Mouse (Mus musculus) 3134 (cell line): ENCODE measurements at regions not wholly inside any gene's neighbourhood (a gene's known extent, or its start where the extent isn't known, plus 50 kb on each side); places are given as distances from the start of the nearest gene placed in this dataset.

ENCODE experiments used
- DNase-seq: peaks from one replicate; pipeline ENCODE4 v3.0.0-alpha.2; 2011; ENCODE audit warnings: low spot score; ENCODE audit not compliant: insufficient read length; ENCODE audit errors: extremely low read depth

DNA sequence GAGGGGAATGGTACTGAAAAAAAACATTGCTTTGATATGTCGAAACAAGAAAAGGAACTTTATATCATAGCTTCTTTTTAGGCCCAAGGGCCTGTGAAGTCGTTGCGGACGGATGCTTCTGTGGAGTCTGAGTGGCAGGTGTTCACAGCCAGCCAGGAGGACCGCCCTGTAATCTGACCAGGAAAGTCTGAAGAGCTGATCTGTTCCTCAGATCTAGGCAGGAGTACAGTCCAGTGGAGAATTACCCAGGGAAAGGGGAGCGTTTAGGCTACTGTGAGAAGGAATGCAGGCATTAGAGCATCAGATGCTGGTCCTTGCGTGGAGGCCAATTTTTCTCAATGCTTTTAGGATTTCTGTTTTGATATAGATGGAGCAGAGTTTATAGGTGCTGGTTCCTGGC, 306.1 kb upstream of the Ddhd1 start:
- DNase-seq: no peak

DNA sequence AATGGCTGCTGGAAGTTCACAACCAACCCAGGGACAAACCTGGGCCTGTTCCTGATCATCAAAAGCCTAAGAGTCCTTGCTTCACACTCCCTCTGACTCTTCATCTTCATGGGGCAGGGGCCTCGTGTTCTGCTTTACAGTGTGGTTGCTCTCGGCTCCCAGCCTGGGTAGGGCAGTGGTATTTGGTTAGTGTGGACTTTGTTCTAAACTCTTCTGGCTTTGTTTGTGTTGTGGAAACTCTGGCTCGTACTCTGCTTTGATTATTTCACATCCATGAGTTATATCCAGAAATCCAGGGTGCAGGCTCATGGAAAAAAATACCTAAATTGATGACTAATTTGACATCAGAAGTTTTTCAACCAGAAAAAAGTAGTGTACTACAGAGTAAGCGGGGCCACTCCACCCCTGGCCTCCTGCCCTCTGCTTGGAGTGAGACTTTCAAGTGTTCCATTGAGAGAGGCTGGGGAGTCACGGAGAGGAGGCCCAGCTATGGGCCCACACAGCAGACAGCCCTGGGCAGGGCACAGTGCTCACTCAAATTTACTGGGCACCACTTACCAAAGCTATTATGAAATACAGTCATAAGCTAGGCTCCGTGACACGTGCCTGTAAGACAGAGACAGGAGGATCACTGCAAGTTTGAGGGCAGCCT, 325.4 kb upstream of the Ddhd1 start:
- no peak for DNase-seq

- DNase-seq: no peak
These were observed 326.4 kb upstream of the Ddhd1 start for GRCm38 (mm10) chr14:45984135-45984892.

DNA sequence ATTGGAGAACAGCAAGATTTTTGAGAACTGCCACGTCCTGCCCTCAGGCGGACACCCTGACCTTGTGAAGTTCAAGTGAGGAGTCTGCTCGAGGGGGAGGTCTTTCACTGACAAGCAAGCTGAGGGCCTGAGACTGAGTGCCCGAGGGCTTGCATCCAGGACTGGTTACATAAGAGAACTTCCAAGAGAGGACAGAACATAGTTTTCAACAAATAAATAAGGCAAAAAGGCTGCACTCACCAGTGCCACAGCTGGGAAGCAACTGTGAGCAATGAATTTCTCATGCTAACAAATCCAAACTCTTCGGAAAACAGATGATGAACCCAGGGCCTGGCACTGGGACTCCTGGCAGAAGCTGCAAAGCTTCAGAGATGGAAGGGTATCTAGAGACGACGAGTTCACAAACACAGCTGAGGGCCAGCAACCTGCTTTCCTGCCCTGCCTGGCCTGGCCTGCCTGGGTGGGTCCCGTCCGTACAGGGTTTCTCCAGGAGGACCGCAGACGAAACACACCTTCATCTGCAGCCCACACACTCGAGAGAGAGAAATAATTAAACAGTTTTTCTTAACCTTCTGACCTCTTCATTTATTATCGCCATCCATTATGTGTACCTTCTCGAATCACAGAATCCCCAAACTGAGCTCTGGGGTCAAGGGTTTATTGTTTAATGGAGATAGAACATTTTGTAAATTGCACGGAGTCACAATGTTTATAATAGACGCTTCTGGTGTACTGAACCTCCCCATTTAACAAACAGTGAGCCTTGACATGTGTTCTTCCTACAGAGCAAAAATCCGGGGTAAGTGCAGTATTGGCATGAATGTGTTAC, 334.3 kb upstream of the Ddhd1 start:
- no peak for DNase-seq

DNA sequence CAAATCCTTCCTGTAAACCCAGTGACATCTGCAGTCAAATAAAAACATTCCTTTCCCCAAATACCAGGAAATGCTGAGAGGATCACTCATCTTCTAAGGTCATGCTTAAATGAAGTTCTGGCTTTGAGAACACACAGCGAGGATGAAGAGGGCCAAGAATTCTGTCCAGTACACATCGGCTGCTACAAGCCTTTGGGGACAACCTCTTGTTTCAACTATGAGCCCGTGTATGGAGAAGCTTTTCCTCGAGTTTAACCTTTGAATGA, 334.9 kb upstream of the Ddhd1 start:
- DNase-seq: peak; percentile 39

- peak; percentile 42 for DNase-seq
These were observed 335.7 kb upstream of the Ddhd1 start for GRCm38 (mm10) chr14:45993669-45994068.

DNA sequence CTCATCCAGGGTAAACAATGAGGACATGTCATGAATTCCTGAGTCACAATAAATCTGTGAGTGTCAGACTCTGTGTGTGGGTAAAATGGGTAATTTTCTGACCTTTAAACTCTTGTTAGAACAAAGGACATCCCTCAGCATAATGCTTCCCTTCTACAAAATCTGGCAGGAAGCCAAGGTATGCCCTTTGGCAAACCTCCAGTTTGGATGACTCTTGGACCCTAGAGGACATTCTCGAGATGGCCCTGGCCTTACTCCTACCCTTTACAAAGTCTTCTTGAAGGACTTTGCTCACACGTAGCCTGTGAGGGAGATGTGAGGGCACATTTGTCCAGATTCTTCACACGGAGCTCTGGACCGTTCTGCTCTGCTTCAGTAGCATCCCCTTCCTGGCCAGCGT, 338.8 kb upstream of the Ddhd1 start:
- peak; percentile 31 for DNase-seq

DNA sequence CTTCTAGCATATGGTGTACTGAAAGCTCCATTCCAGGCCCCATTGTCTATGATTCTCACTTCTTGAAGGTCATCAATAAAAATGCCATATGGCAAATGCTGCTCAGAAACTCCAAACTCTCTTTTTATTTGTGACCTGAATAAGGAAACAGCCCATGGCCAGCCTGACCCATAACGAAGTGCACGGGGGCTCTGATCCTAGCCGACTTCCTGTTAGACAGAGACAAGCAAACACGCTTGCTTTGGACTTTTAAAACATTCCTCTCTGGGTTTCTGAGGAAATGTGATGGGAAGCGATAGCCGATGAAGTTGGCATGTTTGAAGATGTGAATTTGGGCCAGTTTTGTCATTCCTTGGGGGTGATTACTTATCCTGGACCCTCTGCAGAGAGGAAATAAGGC, 346.1 kb upstream of the Ddhd1 start:
- no peak for DNase-seq

DNA sequence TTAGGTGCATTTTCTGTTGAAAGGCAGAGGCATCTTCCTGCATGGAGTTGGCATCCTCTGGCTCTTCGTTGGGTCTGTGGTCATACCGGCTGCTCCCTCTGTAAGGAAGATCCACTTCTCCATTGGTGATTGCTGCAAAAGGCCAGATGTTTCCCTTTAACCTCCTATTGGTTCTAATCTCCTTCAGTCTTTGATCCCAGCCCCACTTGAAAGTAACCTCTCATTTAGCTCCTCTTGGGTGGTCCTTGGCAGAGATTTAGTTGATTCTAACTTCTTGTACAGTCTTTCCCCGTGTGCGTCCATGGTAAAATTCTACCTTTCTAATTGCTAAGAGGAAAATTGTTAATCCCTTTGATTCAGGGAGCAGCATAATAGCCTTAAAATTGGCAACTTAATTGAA, 347.4 kb upstream of the Ddhd1 start:
- DNase-seq: no peak

DNA sequence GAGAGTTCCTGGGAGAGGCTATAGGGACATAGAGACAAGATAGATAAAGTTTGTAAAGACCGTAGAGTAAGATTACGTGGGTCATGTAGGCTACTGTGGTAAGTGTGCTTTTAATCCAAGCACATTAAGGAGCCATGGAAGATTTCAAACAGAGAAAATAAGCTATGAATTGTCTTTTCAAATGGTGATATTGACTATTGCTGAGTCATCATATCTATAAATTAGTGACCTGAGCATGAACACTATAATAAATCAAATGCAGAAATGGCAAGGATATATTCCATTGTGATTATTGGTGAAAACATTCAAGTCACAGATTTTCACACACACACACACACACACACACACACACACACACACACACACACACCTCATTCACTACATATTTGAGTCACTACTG, 355.3 kb upstream of the Ddhd1 start:
- no peak for DNase-seq

DNA sequence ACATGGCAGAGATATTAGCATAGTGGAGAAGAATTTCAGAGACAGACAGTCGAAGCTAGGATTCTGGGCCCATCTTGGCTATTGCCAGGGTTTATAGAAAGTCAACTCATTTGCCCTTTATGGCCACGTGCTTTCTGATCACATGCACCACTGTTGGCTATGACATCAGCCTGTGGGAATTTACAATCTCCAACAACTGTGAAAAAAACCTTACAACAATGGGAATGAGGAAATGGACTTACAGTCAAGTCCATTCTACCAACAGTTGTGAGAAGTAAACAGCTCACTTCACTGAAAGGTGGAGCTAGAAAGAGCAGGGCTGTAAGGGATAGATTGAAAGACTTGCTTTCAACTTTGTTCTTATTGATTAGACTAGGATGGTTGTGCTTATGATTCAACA, 356.1 kb upstream of the Ddhd1 start:
- DNase-seq: no peak

DNA sequence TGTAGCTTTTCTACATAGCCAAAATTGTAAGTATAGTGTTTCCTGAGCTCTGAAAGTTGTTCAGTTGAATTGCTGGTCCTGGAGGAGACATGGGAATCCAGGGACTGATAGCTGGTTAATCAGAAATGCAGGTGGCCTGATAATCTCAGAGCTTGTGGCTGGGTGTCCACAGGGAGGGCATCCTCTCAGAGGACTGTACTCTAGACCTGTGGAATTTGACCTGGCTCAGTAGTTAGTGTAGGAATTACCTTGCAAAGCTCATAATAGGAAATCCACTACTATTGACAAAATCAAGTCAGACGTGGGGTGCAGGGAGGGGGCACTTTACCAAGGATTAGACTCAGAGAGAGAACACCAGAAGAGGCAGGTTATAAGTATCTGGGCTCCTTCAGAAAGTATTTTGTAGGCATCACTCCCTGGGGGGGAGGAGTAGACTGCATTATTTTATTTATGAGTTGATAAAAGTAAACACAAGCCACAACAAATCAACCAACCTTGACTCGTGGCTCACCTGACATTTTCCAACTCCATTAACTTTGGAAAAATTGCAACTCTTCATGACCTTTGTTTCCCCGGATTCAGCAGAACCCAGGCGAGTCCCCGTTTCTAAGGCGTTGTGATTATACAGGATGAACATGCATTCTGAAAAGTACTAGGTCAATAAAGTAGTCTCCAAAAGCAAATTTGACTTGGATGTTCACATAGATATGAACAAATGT, 357.9 kb upstream of the Ddhd1 start:
- DNase-seq: no peak

GRCm38 (mm10) chr14:46016701-46017106, 358.8 kb upstream of the Ddhd1 start:
- DNase-seq: no peak

GRCm38 (mm10) chr14:46017286-46017685, 359.3 kb upstream of the Ddhd1 start:
- no peak for DNase-seq

- DNase-seq: no peak
These were observed 360.0 kb upstream of the Ddhd1 start for GRCm38 (mm10) chr14:46017976-46018375.

- DNase-seq: no peak
These were observed 359.8 kb upstream of the Gm15217 start for GRCm38 (mm10) chr14:46019240-46020025.

GRCm38 (mm10) chr14:46034301-46034700, 344.9 kb upstream of the Gm15217 start:
- DNase-seq: peak; percentile 19

GRCm38 (mm10) chr14:46060622-46061381, 318.4 kb upstream of the Gm15217 start:
- DNase-seq: peak; percentile 45

GRCm38 (mm10) chr14:46067102-46067801, 312.0 kb upstream of the Gm15217 start:
- DNase-seq: peak; percentile 46
